ENCODE assay signal across 9 mouse cellular contexts in the genomic region with DNA sequence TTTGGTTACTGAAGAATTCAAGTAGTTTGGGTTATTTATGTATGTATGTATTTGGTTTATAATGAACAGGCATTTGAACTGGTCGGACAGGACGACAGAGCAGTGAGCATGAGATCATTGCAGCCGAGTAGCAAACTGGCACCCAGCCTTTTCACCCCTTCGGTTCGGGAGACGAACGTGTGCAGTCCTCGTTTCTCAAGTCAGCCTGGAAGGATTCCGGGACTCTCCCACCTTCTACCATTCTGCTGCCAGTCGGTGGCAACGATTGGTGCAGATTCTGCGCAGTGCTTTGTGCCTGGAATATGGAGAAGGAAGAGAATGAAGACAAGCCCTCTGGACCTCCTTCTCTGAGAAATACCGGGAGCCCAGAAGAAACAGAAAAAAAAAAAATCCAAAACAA. TPM values are rescaled to one million over a fixed set of nuclear protein-coding genes. Genes with fewer than 3 reads are reported as not detected.
DNase-seq lines count a peak whose midpoint lies in the region; ATAC-seq and TF ChIP-seq lines count a peak whose summit lies in the region.
"Had no signal": no experiment of that assay in that cellular context is flagged by ENCODE, and none has a peak within 500 bp of the region (broad histone marks: within the 10 kb centered on the region; RNA-seq: fewer than 3 reads in every experiment).

No protein-coding gene starts in this region.

- no peaks in the 10 kb centered on the region for H3K27me3 ChIP-seq in hindbrain, embryonic 15.5 days
- H3K27me3 ChIP-seq in neural tube, embryonic 14.5 days (ENCODE audit: control insufficient read depth, insufficient read depth, low read length), result no peaks in the 10 kb centered on the region

- intact Hi-C loops in left cerebral cortex, adult 2 months (cut with DNase I), result loop anchor here (1.0 to 10.0 kb wide), 5 partner anchors 50 to 357 kb away; no protein-coding TSS in a partner anchor

- WGBS in hindbrain, embryonic 15.5 days, result 28% methylated on average over 13 of the region's 13 CpGs
- WGBS in neural tube, embryonic 14.5 days, result 41% methylated on average over 13 of the region's 13 CpGs

- H3K4me2 ChIP-seq in hindbrain, embryonic 15.5 days, result peak overlapping the region; percentile 50
- H3K4me2 ChIP-seq in neural tube, embryonic 14.5 days (ENCODE audit: low read depth, low read length), result peak overlapping the region; percentile 40; the same call in 1 of the 2 replicates

- ATAC-seq in frontal cortex, adult (ENCODE audit: low TSS enrichment), result peak; percentile 85
- peak; percentile 79 for ATAC-seq in hindbrain, embryonic 15.5 days (ENCODE audit: low FRiP score, low read depth)
- peak; percentile 62 for ATAC-seq in neural tube, embryonic 14.5 days (ENCODE audit: low read depth)
- ATAC-seq in erythroblast, adult 5-6 weeks (replicated peaks; ENCODE audit: low FRiP score, poor library complexity, severe bottlenecking), result no peak

- H3K36me3 ChIP-seq in hindbrain, embryonic 15.5 days, result peaks cover 3% of the 10 kb centered on the region; the same call in 1 of the 2 replicates
- H3K36me3 ChIP-seq in neural tube, embryonic 14.5 days (ENCODE audit: control insufficient read depth, insufficient read depth, low read length), result no peaks in the 10 kb centered on the region

- H3K27ac ChIP-seq in hindbrain, embryonic 15.5 days (replicated peaks), result peak overlapping the region; percentile 91
- peak overlapping the region; percentile 92 for H3K27ac ChIP-seq in left cerebral cortex, adult 2 months
- peak overlapping the region; percentile 94 for H3K27ac ChIP-seq in neural tube, embryonic 14.5 days (ENCODE audit: low read depth, low read length)

- H3K9ac ChIP-seq in hindbrain, embryonic 15.5 days, result peak overlapping the region; percentile 38
- H3K9ac ChIP-seq in neural tube, embryonic 14.5 days (replicated peaks; ENCODE audit: low read depth, low read length), result peak overlapping the region; percentile 55

- no peak for TF ChIP-seq CTCF in left cerebral cortex, adult 2 months (IDR thresholded peaks at IDR 0.05)

- H3K9me3 ChIP-seq in hindbrain, embryonic 15.5 days, result no peaks in the 10 kb centered on the region
- no peaks in the 10 kb centered on the region for H3K9me3 ChIP-seq in neural tube, embryonic 14.5 days (ENCODE audit: control insufficient read depth, low read length)

- peaks cover 7% of the 10 kb centered on the region for H3K4me1 ChIP-seq in hindbrain, embryonic 15.5 days (replicated peaks)
- H3K4me1 ChIP-seq in neural tube, embryonic 14.5 days (ENCODE audit: control insufficient read depth, insufficient read depth, low read length), result peaks cover 5% of the 10 kb centered on the region

- DNase-seq in urinary bladder, adult 2 months (ENCODE audit: low spot score), result peak; percentile 36
- no peak for DNase-seq in urinary bladder, postnatal 10 days (ENCODE audit: low spot score)
- DNase-seq in left cerebral cortex, adult 2 months (ENCODE audit: extremely low spot score in 1 of 2, low spot score in 2 of 2), result peak; percentile 71 to 73
- no peak for DNase-seq in spleen, adult 12 weeks (ENCODE audit: low spot score)

- peak overlapping the region; percentile 36 for H3K4me3 ChIP-seq in hindbrain, embryonic 15.5 days
- peak overlapping the region; percentile 45 for H3K4me3 ChIP-seq in left cerebral cortex, adult 2 months
- H3K4me3 ChIP-seq in neural tube, embryonic 14.5 days (ENCODE audit: low read depth, low read length), result peak overlapping the region; percentile 36

RNA-seq across cellular contexts. Expression of gene Gm11146, which starts 7.3 kb away (rescaled TPM):
- not detected in 2 replicates for polyA plus RNA-seq in urinary bladder, adult 2 months (2012; rRNA removed)
- polyA plus RNA-seq in hindbrain, embryonic 15.5 days (2015; fragmentation: Nextera tagmentation; extraction: Ambion mirVana), result not detected in 2 replicates
- not detected for total RNA-seq in left cerebral cortex, adult 2 months (2021)
- polyA plus RNA-seq in neural tube, embryonic 14.5 days (2014; fragmentation: Nextera tagmentation; extraction: Ambion mirVana), result not detected in 2 replicates
- not detected in 2 replicates for total RNA-seq in erythroblast, adult 5-6 weeks (2015; ENCODE audit: low replicate concordance)
- total RNA-seq in erythroblast, adult 5-6 weeks (2017; ENCODE audit: low replicate concordance), result not detected in 2 replicates
- total RNA-seq: MEL had no signal

Comparison
In these comparisons a context has a peak if more than half of its experiments do, and no peak if none do; other contexts are left out.
1. DNase-seq: peak in urinary bladder, adult 2 months (single experiment) and left cerebral cortex, adult 2 months (2 of 2); none in urinary bladder, postnatal 10 days (single experiment) and spleen, adult 12 weeks (single experiment).
2. Peak in every context shown above with its lines, with median percentiles within 50 percentile points of each other: H3K27ac ChIP-seq and H3K4me3 ChIP-seq.